Mouse (Mus musculus): ENCODE results near the gene Cngb1. TPM values are rescaled to one million over a fixed set of nuclear protein-coding genes. Genes with fewer than 3 reads are reported as not detected.
A peak's percentile ranks its signal among the peaks of the same experiment; 100 is the strongest.

Cngb1 gene
- under 1 TPM; 0.87 to 0.91 TPM for total RNA-seq (2021)
- long read RNA-seq = 0 reads

- no peak for DNase-seq (ENCODE audit: low spot score in 2 of 2)
Observed at GRCm38 (mm10) chr8:95306431-95306830, at the start of gene Cngb1. Cngb1 (minus strand) TSS chr8:95306585.

GRCm38 (mm10) chr8:95354606-95355005 is 48.2 kb upstream of the Cngb1 start:
- no peak for DNase-seq (ENCODE audit: low spot score in 2 of 2)

GRCm38 (mm10) chr8:95352871-95353866 is 46.8 kb upstream of the Cngb1 start:
- peak; percentile 49 to 63 for DNase-seq (ENCODE audit: low spot score in 2 of 2)

- DNase-seq (ENCODE audit: low spot score in 2 of 2) = peak; percentile 68 to 81
Observed at GRCm38 (mm10) chr8:95352151-95352870, 45.9 kb upstream of the Cngb1 start, which contains the start of gene Mmp15. Mmp15 (plus strand) TSS chr8:95352268.

GRCm38 (mm10) chr8:95351461-95351860 is 45.1 kb upstream of the Cngb1 start:
- no peak for DNase-seq (ENCODE audit: low spot score in 2 of 2)

GRCm38 (mm10) chr8:95348811-95349630 is 42.6 kb upstream of the Cngb1 start:
- DNase-seq (ENCODE audit: low spot score in 2 of 2) = peak; percentile 73 to 79

- DNase-seq (ENCODE audit: low spot score in 2 of 2) = no peak
Observed at GRCm38 (mm10) chr8:95348356-95348755, 42.0 kb upstream of the Cngb1 start.

- DNase-seq (ENCODE audit: low spot score in 2 of 2) = peak; percentile 90 to 92
Observed at GRCm38 (mm10) chr8:95346643-95347545, 40.5 kb upstream of the Cngb1 start.

GRCm38 (mm10) chr8:95344668-95345067 is 38.3 kb upstream of the Cngb1 start:
- DNase-seq (ENCODE audit: low spot score in 2 of 2) = no peak

GRCm38 (mm10) chr8:95341721-95342120 is 35.3 kb upstream of the Cngb1 start:
- DNase-seq (ENCODE audit: low spot score in 2 of 2) = no peak

- no peak for DNase-seq (ENCODE audit: low spot score in 2 of 2)
Observed at GRCm38 (mm10) chr8:95336363-95336762, 30.0 kb upstream of the Cngb1 start.

- DNase-seq (ENCODE audit: low spot score in 2 of 2) = no peak
Observed at GRCm38 (mm10) chr8:95335706-95336105, 29.3 kb upstream of the Cngb1 start.

- no peak for DNase-seq (ENCODE audit: low spot score in 2 of 2)
Observed at GRCm38 (mm10) chr8:95332437-95333199, 26.2 kb upstream of the Cngb1 start.

GRCm38 (mm10) chr8:95331720-95332436 is 25.5 kb upstream of the Cngb1 start, which contains the start of the genes Zfp319 and Usb1:
Zfp319 (minus strand) TSS chr8:95331950.
Usb1 (plus strand) TSS chr8:95332284.
- peak; percentile 95 to 96 for DNase-seq (ENCODE audit: low spot score in 2 of 2)

GRCm38 (mm10) chr8:95331156-95331719 is 24.9 kb upstream of the Cngb1 start:
- DNase-seq (ENCODE audit: low spot score in 2 of 2) = no peak

GRCm38 (mm10) chr8:95330367-95330766 is 24.0 kb upstream of the Cngb1 start:
- DNase-seq (ENCODE audit: low spot score in 2 of 2) = no peak

- no peak for DNase-seq (ENCODE audit: low spot score in 2 of 2)
Observed at GRCm38 (mm10) chr8:95327866-95328465, 21.6 kb upstream of the Cngb1 start.

- no peak for DNase-seq (ENCODE audit: low spot score in 2 of 2)
Observed at GRCm38 (mm10) chr8:95326822-95327221, 20.4 kb upstream of the Cngb1 start.

Data from layer of hippocampus, postnatal 10 days (tissue).